Mouse (Mus musculus) heart, adult 2 months (tissue): ENCODE data around the gene Slc9b2.

Source experiments
- CTCF ChIP-seq: fragments of 200-600 bp; IDR thresholded peaks from 2 replicates; pipeline ENCODE4 v1.8.1; 2022; ENCODE audit warnings: antibody characterized with exemption, mild to moderate bottlenecking, moderate library complexity
- POLR2A ChIP-seq: fragments of 200-500 bp; IDR thresholded peaks from 2 replicates; pipeline ENCODE4 v1.6.1; 2011; ENCODE audit warnings: mild to moderate bottlenecking, low read depth, low read length, control low read depth; ENCODE audit not compliant: insufficient read depth

DNA sequence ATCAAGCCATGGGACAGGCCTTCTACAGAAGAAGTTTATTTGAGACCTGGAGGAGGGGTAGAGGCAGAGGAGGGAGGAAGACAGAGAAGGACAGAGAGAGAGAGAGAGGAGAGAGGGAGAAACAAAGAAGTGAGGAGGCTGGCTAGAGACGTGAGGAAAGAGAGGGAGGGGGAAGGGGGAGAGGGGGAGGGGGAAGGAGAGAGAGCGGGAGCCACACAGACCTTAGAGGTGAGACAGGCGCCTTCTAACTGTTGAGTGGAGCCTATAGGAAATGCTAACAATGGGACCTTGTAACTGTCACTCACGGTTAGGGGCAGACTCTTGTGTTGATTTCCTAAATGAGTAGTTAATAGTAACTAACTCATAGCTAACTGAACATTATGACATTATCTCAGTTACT lies 26.3 kb downstream of the Slc9b2 start:
- no peak for TF ChIP-seq CTCF
- no peak for TF ChIP-seq POLR2A
